Mouse (Mus musculus) liver, embryonic 11.5 days (tissue): ENCODE results near the gene Ak2. TPM values are rescaled to one million over a fixed set of nuclear protein-coding genes. Genes with fewer than 3 reads are reported as not detected.
A peak's percentile ranks its signal among the peaks of the same experiment; 100 is the strongest.

Source experiments
- ATAC-seq: fragments of 200-750 bp; cut with Nextera tagmentation; replicated peaks from 2 replicates; pipeline ENCODE4 v1.8.0; 2017; ENCODE audit warnings: moderate number of reproducible peaks, mild to moderate bottlenecking, moderate TSS enrichment, moderate library complexity; ENCODE audit not compliant: low FRiP score
- DNase-seq: peaks from one replicate; pipeline ENCODE4 v3.0.0-alpha.2; 2017; ENCODE audit warnings: low spot score
- H3K27ac ChIP-seq: fragments of 300-500 bp; sonication (generic); 2 replicates; pipeline ENCODE4 v1.5.1; 2014; ENCODE audit warnings: mild to moderate bottlenecking, low read depth, low read length, control low read depth
- H3K27me3 ChIP-seq: fragments of 300-500 bp; sonication (generic); replicated peaks from 2 replicates; pipeline ENCODE4 v1.6.1; 2014; ENCODE audit warnings: low read length, mixed read lengths; ENCODE audit not compliant: control insufficient read depth, insufficient read depth
- H3K36me3 ChIP-seq: fragments of 300-500 bp; sonication (generic); 2 replicates; pipeline ENCODE4 v1.6.1; 2014; ENCODE audit warnings: mild to moderate bottlenecking, low read length, moderate library complexity, mixed read lengths; ENCODE audit not compliant: control insufficient read depth, insufficient read depth
- H3K4me1 ChIP-seq: fragments of 300-500 bp; sonication (generic); replicated peaks from 2 replicates; pipeline ENCODE4 v1.6.1; 2014; ENCODE audit warnings: low read length, mixed read lengths; ENCODE audit not compliant: control insufficient read depth, insufficient read depth
- H3K4me2 ChIP-seq: fragments of 300-500 bp; sonication (generic); 2 replicates; pipeline ENCODE4 v1.6.1; 2014; ENCODE audit warnings: mild to moderate bottlenecking, control low read depth, moderate library complexity
- H3K4me3 ChIP-seq: fragments of 300-500 bp; sonication (generic); 2 replicates; pipeline ENCODE4 v1.5.1; 2014; ENCODE audit warnings: low read depth, low read length, control low read depth
- H3K9ac ChIP-seq: fragments of 300-500 bp; sonication (generic); 2 replicates; pipeline ENCODE4 v1.6.1; 2014; ENCODE audit warnings: low read depth, low read length, control low read depth
- H3K9me3 ChIP-seq: fragments of 300-500 bp; sonication (generic); 2 replicates; pipeline ENCODE4 v1.6.1; 2016; ENCODE audit warnings: low read length, inconsistent platforms, mixed read lengths; ENCODE audit not compliant: control insufficient read depth
- WGBS: fragments of 180-500 bp; shearing (Covaris S2); extraction: QIAGEN DNeasy Blood & Tissue Kit; methylation state at CpG from one replicate; pipeline ENCODE4 v1.1.7; 2014; 5-methylcytosine and 5-hydroxymethylcytosine counted together
- polyA plus RNA-seq: library from polyadenylated mRNA; unstranded; fragments of >200 nt; fragmentation: Nextera tagmentation; extraction: Ambion mirVana; gene quantifications from 2 replicates; pipeline ENCODE4 v1.2.1, GENCODE M21; 2014

Ak2 gene
- polyA plus RNA-seq = 235 and 256 TPM in 2 replicates

- Histone ChIP-seq H3K4me1 (peaks cover 15% of the 10 kb centered on the region), H3K36me3 (peaks cover 2% of the 10 kb centered on the region; the same call in 1 of the 2 replicates), H3K27ac (no peak within 1 kb of the TSS), H3K27me3 (no peaks in the 10 kb centered on the region), H3K9ac (no peak within 1 kb of the TSS), H3K4me2 (peak within 1 kb of the TSS; percentile 42), H3K9me3 (no peaks in the 10 kb centered on the region), H3K4me3 (no peak within 1 kb of the TSS)
- DNase-seq (no peak), ATAC-seq (no peak)
- WGBS = 93% methylated on average over 9 of the region's 9 CpGs
Observed at GRCm38 (mm10) chr4:128991500-128992008, at the start of gene Ak2. TSS of gene Ak2 (plus strand) at chr4:128991958.

GRCm38 (mm10) chr4:128942346-128942745 is 49.4 kb upstream of the Ak2 start:
- H3K27ac ChIP-seq = no peak overlapping the region
- H3K9me3 ChIP-seq = no peaks in the 10 kb centered on the region; the same call in 1 of the 2 replicates
- no peak overlapping the region for H3K9ac ChIP-seq
- 54% methylated on average over 3 of the region's 3 CpGs for WGBS
- no peak for ATAC-seq
- no peak for DNase-seq
- no peaks in the 10 kb centered on the region; the same call in 1 of the 2 replicates for H3K4me1 ChIP-seq
- H3K4me3 ChIP-seq = no peak overlapping the region
- H3K27me3 ChIP-seq = no peaks in the 10 kb centered on the region
- H3K4me2 ChIP-seq = no peak overlapping the region
- no peaks in the 10 kb centered on the region for H3K36me3 ChIP-seq

- Histone ChIP-seq H3K4me3 (no peak overlapping the region), H3K36me3 (no peaks in the 10 kb centered on the region), H3K9ac (no peak overlapping the region), H3K27me3 (peaks cover 5% of the 10 kb centered on the region; the same call in 1 of the 2 replicates), H3K4me2 (no peak overlapping the region), H3K4me1 (peaks cover 3% of the 10 kb centered on the region), H3K9me3 (no peaks in the 10 kb centered on the region; the same call in 1 of the 2 replicates), H3K27ac (no peak overlapping the region)
- ATAC-seq (no peak), DNase-seq (no peak)
- WGBS = 74% methylated on average over 9 of the region's 9 CpGs
Observed at GRCm38 (mm10) chr4:128946736-128947135, 45.0 kb upstream of the Ak2 start.

GRCm38 (mm10) chr4:128947326-128947933 is 44.3 kb upstream of the Ak2 start:
- WGBS = 15% methylated on average over 18 of the region's 18 CpGs
- H3K9me3 ChIP-seq = no peaks in the 10 kb centered on the region
- no peak overlapping the region for H3K9ac ChIP-seq
- no peaks in the 10 kb centered on the region for H3K36me3 ChIP-seq
- H3K27ac ChIP-seq = no peak overlapping the region
- H3K4me1 ChIP-seq = peaks cover 3% of the 10 kb centered on the region
- no peak overlapping the region for H3K4me3 ChIP-seq
- DNase-seq (no peak), ATAC-seq (peak; percentile 64)
- 0 out of 2 replicates have a peak overlapping the region, but pooled peaks have one; percentile 7 for H3K4me2 ChIP-seq
- H3K27me3 ChIP-seq = peaks cover 5% of the 10 kb centered on the region; the same call in 1 of the 2 replicates

GRCm38 (mm10) chr4:128948137-128948674 is 43.6 kb upstream of the Ak2 start:
- WGBS = 24% methylated on average over 6 of the region's 6 CpGs
- no peaks in the 10 kb centered on the region for H3K9me3 ChIP-seq
- peaks cover 5% of the 10 kb centered on the region; the same call in 1 of the 2 replicates for H3K27me3 ChIP-seq
- H3K27ac ChIP-seq = no peak overlapping the region
- DNase-seq (no peak), ATAC-seq (no peak)
- no peaks in the 10 kb centered on the region for H3K36me3 ChIP-seq
- H3K4me1 ChIP-seq = peaks cover 3% of the 10 kb centered on the region
- H3K4me2 ChIP-seq = no peak overlapping the region
- H3K9ac ChIP-seq = no peak overlapping the region
- no peak overlapping the region for H3K4me3 ChIP-seq

GRCm38 (mm10) chr4:128949470-128950005 is 42.2 kb upstream of the Ak2 start:
- H3K27me3 ChIP-seq = peaks cover 5% of the 10 kb centered on the region; the same call in 1 of the 2 replicates
- no peak for DNase-seq
- no peak overlapping the region for H3K27ac ChIP-seq
- WGBS = 30% methylated on average over 15 of the region's 15 CpGs
- H3K4me2 ChIP-seq = no peak overlapping the region
- no peak for ATAC-seq
- no peak overlapping the region for H3K9ac ChIP-seq
- H3K36me3 ChIP-seq = no peaks in the 10 kb centered on the region
- peaks cover 3% of the 10 kb centered on the region for H3K4me1 ChIP-seq
- H3K9me3 ChIP-seq = no peaks in the 10 kb centered on the region
- H3K4me3 ChIP-seq = no peak overlapping the region

GRCm38 (mm10) chr4:128950461-128950860 is 41.3 kb upstream of the Ak2 start:
- no peak overlapping the region for H3K4me3 ChIP-seq
- H3K4me1 ChIP-seq = peaks cover 3% of the 10 kb centered on the region
- H3K36me3 ChIP-seq = no peaks in the 10 kb centered on the region
- ATAC-seq (no peak), DNase-seq (no peak)
- H3K4me2 ChIP-seq = no peak overlapping the region
- 76% methylated on average over 5 of the region's 5 CpGs for WGBS
- H3K9ac ChIP-seq = no peak overlapping the region
- H3K27ac ChIP-seq = no peak overlapping the region
- peaks cover 5% of the 10 kb centered on the region for H3K27me3 ChIP-seq
- H3K9me3 ChIP-seq = no peaks in the 10 kb centered on the region

- no peak overlapping the region for H3K4me3 ChIP-seq
- H3K9me3 ChIP-seq = no peaks in the 10 kb centered on the region
- no peaks in the 10 kb centered on the region for H3K36me3 ChIP-seq
- no peak overlapping the region for H3K4me2 ChIP-seq
- H3K27me3 ChIP-seq = peaks cover 5% of the 10 kb centered on the region
- ATAC-seq (no peak), DNase-seq (no peak)
- WGBS = 78% methylated on average over 5 of the region's 5 CpGs
- H3K27ac ChIP-seq = no peak overlapping the region
- no peak overlapping the region for H3K9ac ChIP-seq
- H3K4me1 ChIP-seq = peaks cover 3% of the 10 kb centered on the region; the same call in 1 of the 2 replicates
Observed at GRCm38 (mm10) chr4:128953851-128954250, 37.9 kb upstream of the Ak2 start.
